Mouse (Mus musculus) cortical plate, adult 2 months (tissue): ENCODE data around the gene Trp53.

Experiments used
- CTCF ChIP-seq: fragments of 200-500 bp; IDR thresholded peaks from 2 replicates; pipeline ENCODE4 v1.5.1; 2011; ENCODE audit warnings: mild to moderate bottlenecking, control low read depth, low read length; ENCODE audit not compliant: insufficient read depth; ENCODE audit errors: extremely low read depth
- POLR2A ChIP-seq: fragments of 200-500 bp; IDR thresholded peaks from 2 replicates; pipeline ENCODE4 v1.6.1; 2011; ENCODE audit warnings: mild to moderate bottlenecking, low read length, control low read depth; ENCODE audit not compliant: insufficient read depth; ENCODE audit errors: extremely low read depth

DNA sequence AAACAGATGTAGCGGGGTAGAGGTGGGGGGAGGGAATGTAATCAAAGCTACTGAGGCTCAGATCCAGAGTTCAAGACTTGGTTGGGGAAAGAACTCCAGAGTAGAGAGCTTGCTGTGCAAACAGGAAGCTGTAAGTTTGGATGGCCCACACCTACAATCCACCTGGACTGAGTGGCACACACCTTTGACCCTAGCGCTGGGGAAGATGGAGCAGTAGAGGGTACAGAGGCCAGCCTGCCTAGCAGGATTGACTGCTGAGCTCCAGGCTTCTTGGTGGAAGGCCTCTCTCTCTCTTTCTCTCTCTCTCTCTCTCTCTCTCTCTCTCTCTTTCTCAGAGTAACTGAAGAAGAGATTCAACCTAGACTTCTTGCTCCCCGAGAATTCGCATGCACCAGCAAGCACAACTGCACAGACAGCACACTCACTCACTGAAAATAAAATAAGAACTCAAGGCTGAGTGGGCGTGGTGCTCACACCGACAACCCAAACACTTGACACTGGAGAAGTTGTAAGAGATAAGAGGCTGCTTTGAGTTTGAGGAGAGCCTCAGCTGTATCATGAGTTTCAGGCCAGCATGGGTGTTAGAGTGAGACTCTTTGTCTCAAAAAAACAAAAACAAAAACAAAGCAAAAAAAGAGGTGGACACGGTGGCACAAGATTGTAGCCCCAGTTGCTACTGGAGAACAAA is 40.4 kb downstream of the Trp53 start:
- TF ChIP-seq CTCF (no peak), POLR2A (no peak)
